Mouse (Mus musculus): Measurements from ENCODE around the gene Gm6685. TPM values are rescaled to one million over a fixed set of nuclear protein-coding genes. Genes with fewer than 3 reads are reported as not detected.

The Gm6685 gene
- polyA plus RNA-seq (2014; fragmentation: Illumina TruSeq; extraction: RNeasy Lipid Tissue Mini Kit (QIAGEN cat#74804); ENCODE audit: low read depth, low replicate concordance), result not detected

DNA sequence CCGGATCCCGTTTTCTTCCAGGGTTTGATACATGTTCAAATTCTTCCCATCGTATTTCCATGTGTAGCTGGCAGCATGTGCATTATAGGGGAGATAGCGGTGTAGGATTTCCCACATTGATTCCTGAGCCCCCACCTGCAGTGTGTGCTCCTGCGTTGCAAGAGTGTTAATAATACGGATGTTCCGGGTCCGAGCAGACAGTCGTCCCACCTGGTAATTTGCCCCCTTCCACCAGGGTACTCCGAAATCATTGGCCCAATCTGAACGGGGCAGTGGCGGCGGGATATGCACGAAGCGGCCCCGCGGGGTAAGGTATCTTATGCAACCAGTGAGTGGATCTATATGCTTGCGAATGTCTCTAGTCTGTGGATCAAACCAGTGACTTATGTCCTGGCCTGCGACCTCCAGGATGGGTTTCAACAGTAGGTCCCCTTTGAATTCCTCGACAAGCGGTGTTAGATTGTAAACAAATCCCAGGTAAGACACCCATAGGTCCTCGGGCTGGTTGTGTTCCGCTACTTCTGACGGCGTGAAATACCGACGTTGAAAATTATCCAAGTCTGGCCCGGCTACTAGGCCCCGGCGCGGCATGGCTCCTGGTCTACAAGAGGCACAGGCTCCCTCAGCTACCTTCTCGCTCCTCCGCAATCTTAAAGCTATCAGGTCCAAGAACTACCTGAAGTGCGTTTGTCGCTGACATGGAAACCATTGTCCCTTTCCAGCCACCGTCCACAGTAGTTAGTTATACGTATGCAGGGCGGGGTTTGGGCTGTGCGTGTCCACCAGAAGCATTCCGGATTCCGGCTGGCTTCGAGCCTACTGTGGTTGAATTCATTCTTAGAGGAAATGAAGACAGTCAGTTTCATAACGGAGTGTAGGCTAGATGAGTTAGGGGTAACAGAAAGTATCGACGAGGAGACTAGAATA, at the start of gene Gm6685:
Gene Gm6685, minus strand, starts transcription at position 644 of the 927 bp plus-strand sequence.

Other genes with a start within 250 kb of the Gm6685 start
- gene Ccdc85a, start 244.5 kb upstream of the Gm6685 start, polyA plus RNA-seq (2014; fragmentation: Illumina TruSeq; extraction: RNeasy Lipid Tissue Mini Kit (QIAGEN cat#74804); ENCODE audit: low read depth, low replicate concordance), result 1.0 TPM